Mouse (Mus musculus) neural tube, embryonic 12.5 days (tissue): ENCODE data around the gene Sema6d. TPM values are rescaled to one million over a fixed set of nuclear protein-coding genes. Genes with fewer than 3 reads are reported as not detected.

Experiments used
- ATAC-seq: fragments of 200-750 bp; cut with Nextera tagmentation; 2 replicates; pipeline ENCODE4 v1.8.0; 2017; ENCODE audit warnings: low read depth, mild to moderate bottlenecking, moderate TSS enrichment, moderate library complexity; ENCODE audit not compliant: low FRiP score
- H3K27ac ChIP-seq: fragments of 300-500 bp; sonication (generic); 2 replicates; pipeline ENCODE4 v1.5.1; 2016
- H3K27me3 ChIP-seq: fragments of 300-500 bp; sonication (generic); replicated peaks from 2 replicates; pipeline ENCODE4 v1.6.1; 2016; ENCODE audit warnings: mild to moderate bottlenecking
- H3K36me3 ChIP-seq: fragments of 300-500 bp; sonication (generic); 2 replicates; pipeline ENCODE4 v1.6.1; 2016; ENCODE audit warnings: mild to moderate bottlenecking
- H3K4me1 ChIP-seq: fragments of 300-500 bp; sonication (generic); 2 replicates; pipeline ENCODE4 v1.6.1; 2016
- H3K4me2 ChIP-seq: fragments of 300-500 bp; sonication (generic); replicated peaks from 2 replicates; pipeline ENCODE4 v1.6.1; 2016; ENCODE audit warnings: mild to moderate bottlenecking
- H3K4me3 ChIP-seq: fragments of 300-500 bp; sonication (generic); 2 replicates; pipeline ENCODE4 v1.5.1; 2016
- H3K9ac ChIP-seq: fragments of 300-500 bp; sonication (generic); 2 replicates; pipeline ENCODE4 v1.6.1; 2016; ENCODE audit warnings: mild to moderate bottlenecking
- H3K9me3 ChIP-seq: fragments of 300-500 bp; sonication (generic); 2 replicates; pipeline ENCODE4 v1.6.1; 2016; ENCODE audit warnings: mild to moderate bottlenecking
- WGBS: fragments of 180-500 bp; shearing (Covaris S2); methylation state at CpG from one replicate; pipeline ENCODE4 v1.1.7; 2016; 5-methylcytosine and 5-hydroxymethylcytosine counted together
- polyA plus RNA-seq: library from polyadenylated mRNA; unstranded; fragments of >200 nt; fragmentation: Nextera tagmentation; extraction: Ambion mirVana; gene quantifications from 2 replicates; pipeline ENCODE4 v1.2.1, GENCODE M21; 2016

Gene Sema6d
- polyA plus RNA-seq, 1 experiment from 2014 or later = 41.7 TPM

DNA sequence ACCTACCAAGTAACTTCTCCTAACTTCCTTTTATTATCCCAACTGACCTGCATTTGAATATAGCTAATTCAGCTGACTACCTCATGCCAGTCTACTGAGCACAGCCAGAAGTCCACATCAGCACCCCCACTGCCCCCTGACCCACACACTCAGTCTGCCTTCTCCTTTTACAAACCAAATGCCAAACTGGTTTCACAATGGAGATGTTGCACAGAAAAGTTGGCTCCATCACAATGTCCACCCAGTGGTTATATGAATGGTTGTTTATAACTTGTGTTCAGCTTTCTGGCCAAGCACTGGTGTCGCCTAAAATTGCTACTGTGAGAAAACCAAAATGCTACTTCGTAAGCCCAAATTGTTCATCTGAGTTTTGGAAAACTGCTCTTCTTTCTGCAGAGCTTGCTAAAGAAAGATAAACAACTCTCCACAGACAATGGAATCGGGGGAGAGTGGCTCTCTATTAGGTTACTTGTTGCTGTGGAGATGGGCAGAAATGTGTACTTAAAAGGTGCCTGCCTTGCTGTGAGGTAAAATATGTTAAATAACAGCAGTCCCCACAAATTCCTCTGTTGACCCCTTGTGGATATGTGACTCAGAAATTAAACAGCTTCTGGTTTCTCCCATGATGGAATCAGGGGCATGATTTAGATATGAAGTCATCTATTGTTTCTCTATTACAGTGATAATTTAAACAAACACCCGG, 154.9 kb downstream of the Sema6d start:
- no peak for ATAC-seq
- no peaks in the 10 kb centered on the region for H3K27me3 ChIP-seq
- H3K9me3 ChIP-seq = no peaks in the 10 kb centered on the region
- H3K4me1 ChIP-seq = no peaks in the 10 kb centered on the region
- no peak overlapping the region for H3K4me3 ChIP-seq
- H3K27ac ChIP-seq = no peak overlapping the region
- no peak overlapping the region for H3K4me2 ChIP-seq
- WGBS = 58% methylated on average over 4 of the region's 4 CpGs
- no peaks in the 10 kb centered on the region for H3K36me3 ChIP-seq
- no peak overlapping the region for H3K9ac ChIP-seq

DNA sequence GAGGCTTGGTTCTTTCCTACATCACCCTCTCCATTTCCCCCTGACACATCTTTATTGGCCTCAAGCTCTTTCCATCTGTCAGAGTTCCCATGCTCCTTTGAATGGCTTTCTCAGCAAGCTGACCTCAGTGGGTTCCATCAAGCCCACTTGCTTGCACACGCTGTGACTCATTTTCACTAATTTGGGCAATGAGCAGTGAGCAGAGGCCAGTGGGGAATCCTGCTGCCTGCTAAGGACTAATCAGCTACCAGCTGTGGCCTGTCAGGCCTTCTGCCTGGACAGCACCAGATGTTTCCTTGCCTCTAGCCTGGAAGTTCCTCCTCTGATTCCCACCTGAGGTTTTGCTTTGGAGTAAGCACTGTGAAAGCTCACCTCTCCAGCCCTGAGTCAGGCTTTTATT, 168.3 kb downstream of the Sema6d start:
- Histone ChIP-seq H3K9ac (no peak overlapping the region), H3K9me3 (no peaks in the 10 kb centered on the region), H3K4me2 (no peak overlapping the region), H3K4me1 (no peaks in the 10 kb centered on the region), H3K36me3 (no peaks in the 10 kb centered on the region), H3K4me3 (no peak overlapping the region), H3K27ac (no peak overlapping the region), H3K27me3 (no peaks in the 10 kb centered on the region)
- 46% methylated on average over 1 of the region's 1 CpGs for WGBS
- 0 out of 2 replicates have a peak, but pooled peaks have one; percentile 37 for ATAC-seq

DNA sequence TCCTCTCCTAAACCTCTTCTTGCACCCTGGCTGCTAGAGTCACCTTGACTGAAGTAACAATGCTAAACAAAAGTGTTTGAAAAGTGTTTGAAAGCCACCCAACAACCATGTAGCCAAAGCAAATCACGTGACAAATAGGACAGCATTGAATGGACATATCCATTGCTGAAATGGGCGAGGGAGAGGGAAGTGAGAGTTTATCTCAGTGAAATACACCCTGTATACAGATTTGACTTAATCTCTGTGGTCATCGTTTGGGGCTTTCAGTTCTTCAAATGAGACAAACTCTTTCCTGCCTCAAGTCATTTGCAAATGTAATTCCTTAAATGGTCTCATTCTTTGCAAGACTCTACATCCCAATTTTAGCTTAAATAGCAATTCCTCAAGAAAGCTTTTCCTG, 174.5 kb downstream of the Sema6d start:
- Histone ChIP-seq H3K4me2 (no peak overlapping the region), H3K27ac (no peak overlapping the region), H3K36me3 (no peaks in the 10 kb centered on the region), H3K9ac (no peak overlapping the region), H3K9me3 (no peaks in the 10 kb centered on the region), H3K4me1 (no peaks in the 10 kb centered on the region), H3K27me3 (no peaks in the 10 kb centered on the region), H3K4me3 (no peak overlapping the region)
- 84% methylated on average over 3 of the region's 3 CpGs for whole genome bisulfite sequencing
- ATAC-seq = no peak

DNA sequence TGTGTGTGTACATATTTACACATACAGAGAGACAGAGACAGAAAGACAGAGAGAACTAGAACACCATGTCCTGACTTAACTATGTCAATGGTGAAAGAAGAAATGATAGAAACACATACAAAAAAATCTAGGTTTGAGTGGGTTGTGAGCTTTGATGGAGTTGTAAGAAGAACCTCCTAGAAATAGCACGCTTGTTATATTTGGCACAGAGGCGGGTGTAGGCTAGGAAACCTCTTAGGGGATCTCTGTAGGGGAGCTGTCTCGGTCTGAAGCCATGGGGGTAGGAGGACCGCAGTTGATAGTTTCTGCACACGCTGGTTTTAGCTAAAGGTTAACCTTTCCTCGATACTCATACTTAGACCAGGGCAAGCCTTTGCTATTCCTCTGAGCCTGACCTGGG, 181.4 kb downstream of the Sema6d start:
- Histone ChIP-seq H3K36me3 (no peaks in the 10 kb centered on the region), H3K9ac (no peak overlapping the region)
- no peak for ATAC-seq

DNA sequence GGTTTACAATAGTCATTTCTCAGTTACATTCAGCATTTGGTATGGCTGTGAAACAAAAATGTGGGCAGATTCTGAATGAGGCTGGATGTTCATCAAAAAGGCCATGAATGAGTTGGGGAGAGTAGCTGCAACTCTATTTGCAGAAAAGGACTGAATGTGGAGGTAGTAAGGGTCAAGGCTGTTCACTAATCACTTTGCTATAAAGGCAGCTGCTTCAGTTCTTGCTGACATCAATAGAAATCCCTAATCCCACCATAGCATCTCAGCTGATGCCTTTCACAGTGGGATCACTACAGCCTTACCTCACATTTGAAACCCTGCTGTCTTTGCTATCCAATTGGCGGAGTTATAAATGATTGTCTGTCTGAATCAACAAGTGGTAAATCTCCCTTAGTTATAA, 187.7 kb downstream of the Sema6d start:
- Histone ChIP-seq H3K9me3 (no peaks in the 10 kb centered on the region), H3K27me3 (no peaks in the 10 kb centered on the region), H3K4me1 (no peaks in the 10 kb centered on the region; the same call in 1 of the 2 replicates), H3K9ac (no peak overlapping the region), H3K4me2 (no peak overlapping the region), H3K36me3 (no peaks in the 10 kb centered on the region), H3K27ac (no peak overlapping the region), H3K4me3 (no peak overlapping the region)
- peak; percentile 82 for ATAC-seq
- 32% methylated on average over 1 of the region's 1 CpGs for WGBS

More for the DNA sequence above, 181.4 kb downstream of the Sema6d start:
- Histone ChIP-seq H3K27ac (no peak overlapping the region), H3K4me3 (no peak overlapping the region), H3K4me2 (no peak overlapping the region), H3K27me3 (no peaks in the 10 kb centered on the region), H3K4me1 (no peaks in the 10 kb centered on the region), H3K9me3 (no peaks in the 10 kb centered on the region)
- 90% methylated on average over 6 of the region's 6 CpGs for WGBS

DNA sequence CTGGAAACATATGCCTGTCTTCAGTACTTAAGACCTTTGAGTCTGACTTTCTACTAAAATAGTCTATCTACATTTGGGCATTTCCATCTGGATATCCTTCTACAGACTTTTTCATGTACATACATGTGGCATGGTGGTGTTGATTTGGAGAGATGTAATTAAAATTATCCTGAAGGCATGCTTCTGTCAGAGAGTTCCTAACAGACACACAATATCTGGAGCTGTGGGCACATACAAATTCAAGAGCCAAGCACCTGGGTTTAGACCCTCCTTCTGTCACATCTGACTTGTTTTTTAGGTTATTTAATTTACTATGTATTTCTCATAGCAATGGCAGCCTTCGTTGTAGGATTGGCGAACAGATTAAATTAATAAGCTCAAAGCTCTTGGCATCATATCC, 195.3 kb downstream of the Sema6d start:
- 92% methylated on average over 2 of the region's 2 CpGs for WGBS
- H3K36me3 ChIP-seq = no peaks in the 10 kb centered on the region

DNA sequence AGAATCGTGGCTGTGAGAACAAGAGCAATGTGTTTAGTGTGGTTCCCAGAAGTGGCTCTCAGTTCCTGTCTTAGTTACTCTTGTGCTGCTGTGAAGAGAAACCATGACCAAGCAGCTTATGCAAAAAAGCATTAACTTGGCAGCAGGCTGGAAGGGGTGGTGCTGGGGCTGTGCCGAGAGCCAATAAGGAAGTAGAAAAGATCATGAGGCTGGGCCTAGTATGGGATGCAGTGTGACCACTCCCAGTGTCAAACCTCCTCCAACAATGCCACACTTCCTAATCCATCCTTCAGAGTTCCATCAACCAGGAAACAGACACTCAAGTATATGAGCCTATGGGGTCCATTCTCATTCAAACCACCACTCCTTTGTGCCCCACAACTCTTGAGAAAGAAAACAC, 199.6 kb downstream of the Sema6d start:
- Histone ChIP-seq H3K4me1 (no peaks in the 10 kb centered on the region), H3K27ac (no peak overlapping the region), H3K36me3 (no peaks in the 10 kb centered on the region), H3K4me3 (no peak overlapping the region), H3K9ac (no peak overlapping the region), H3K4me2 (no peak overlapping the region), H3K27me3 (no peaks in the 10 kb centered on the region), H3K9me3 (no peaks in the 10 kb centered on the region)
- WGBS = 87% methylated on average over 2 of the region's 2 CpGs
- no peak for ATAC-seq

More for the DNA sequence above, 195.3 kb downstream of the Sema6d start:
- ATAC-seq = no peak
- Histone ChIP-seq H3K9ac (no peak overlapping the region), H3K27ac (no peak overlapping the region), H3K27me3 (no peaks in the 10 kb centered on the region), H3K4me3 (no peak overlapping the region), H3K4me2 (no peak overlapping the region), H3K4me1 (no peaks in the 10 kb centered on the region), H3K9me3 (no peaks in the 10 kb centered on the region)

DNA sequence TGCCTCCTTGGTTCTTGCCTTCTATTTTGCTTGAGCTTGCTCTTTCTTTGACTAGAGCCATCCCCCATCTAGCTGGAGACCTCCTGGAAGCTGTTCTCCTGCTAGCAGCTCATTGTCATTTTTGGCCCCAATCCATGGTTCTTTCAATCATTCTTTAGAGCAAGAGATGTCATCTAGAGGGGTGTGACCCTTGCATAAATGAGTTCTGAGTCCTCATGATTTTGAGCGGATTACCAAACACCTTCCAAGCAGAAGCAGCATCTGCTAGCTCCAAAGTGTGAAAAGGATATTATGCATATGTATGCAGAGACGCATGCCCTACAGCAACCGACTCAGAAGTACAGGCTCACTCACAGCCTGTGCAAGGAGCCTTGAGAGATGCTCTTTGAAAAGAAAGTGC, 201.4 kb downstream of the Sema6d start:
- Histone ChIP-seq H3K36me3 (no peaks in the 10 kb centered on the region), H3K9me3 (no peaks in the 10 kb centered on the region), H3K9ac (no peak overlapping the region), H3K4me1 (no peaks in the 10 kb centered on the region), H3K27ac (no peak overlapping the region), H3K4me3 (no peak overlapping the region), H3K27me3 (no peaks in the 10 kb centered on the region), H3K4me2 (no peak overlapping the region)
- WGBS = 77% methylated on average over 3 of the region's 3 CpGs
- no peak for ATAC-seq

DNA sequence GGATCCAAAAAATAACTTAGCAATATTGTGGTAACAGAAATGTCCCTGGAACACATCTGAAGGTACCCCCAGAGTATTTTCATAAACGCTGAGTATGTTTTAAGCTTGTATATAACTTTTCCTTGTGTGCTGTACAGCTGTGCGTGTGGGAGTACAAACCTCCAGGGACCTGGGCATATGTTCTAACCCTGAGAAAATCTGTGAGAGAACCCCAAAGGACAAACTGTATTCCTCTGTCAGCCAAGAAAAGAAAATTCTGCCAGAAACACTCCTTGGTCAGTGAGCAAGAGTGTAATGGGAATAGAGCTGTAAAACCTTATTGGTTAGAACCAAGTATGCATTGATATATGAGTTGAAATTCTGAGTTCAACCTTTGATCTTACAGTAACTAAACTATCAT, 203.8 kb downstream of the Sema6d start:
- WGBS = 83% methylated on average over 2 of the region's 2 CpGs
- ATAC-seq = no peak

DNA sequence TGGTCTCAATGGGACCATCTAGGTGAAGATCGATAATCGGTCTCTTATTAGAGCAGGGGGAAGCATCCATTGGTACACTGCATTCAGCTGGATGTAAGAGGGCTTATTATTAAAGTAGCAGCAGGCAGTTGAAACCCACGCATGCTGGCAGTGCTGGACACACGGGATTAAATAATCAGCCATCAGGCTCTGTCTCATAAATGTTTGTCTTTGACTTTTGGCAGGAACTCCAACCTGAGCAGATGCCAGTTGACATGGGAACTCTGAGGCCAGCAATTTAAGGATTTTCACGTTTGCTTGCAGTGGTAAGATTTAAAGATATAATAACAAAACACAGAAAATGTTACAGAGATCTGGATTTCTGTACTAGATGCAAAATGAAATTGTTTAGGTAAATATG, 208.6 kb downstream of the Sema6d start:
- Histone ChIP-seq H3K4me2 (no peak overlapping the region), H3K4me3 (no peak overlapping the region), H3K27ac (no peak overlapping the region), H3K9ac (no peak overlapping the region), H3K36me3 (no peaks in the 10 kb centered on the region), H3K27me3 (no peaks in the 10 kb centered on the region), H3K4me1 (no peaks in the 10 kb centered on the region), H3K9me3 (no peaks in the 10 kb centered on the region)
- no peak for ATAC-seq
- WGBS = 70% methylated on average over 5 of the region's 5 CpGs

More for the DNA sequence above, 203.8 kb downstream of the Sema6d start:
- H3K9ac ChIP-seq = no peak overlapping the region
- no peaks in the 10 kb centered on the region for H3K9me3 ChIP-seq
- no peak overlapping the region for H3K27ac ChIP-seq
- H3K36me3 ChIP-seq = no peaks in the 10 kb centered on the region
- H3K27me3 ChIP-seq = no peaks in the 10 kb centered on the region
- H3K4me2 ChIP-seq = no peak overlapping the region
- H3K4me3 ChIP-seq = no peak overlapping the region
- no peaks in the 10 kb centered on the region for H3K4me1 ChIP-seq

DNA sequence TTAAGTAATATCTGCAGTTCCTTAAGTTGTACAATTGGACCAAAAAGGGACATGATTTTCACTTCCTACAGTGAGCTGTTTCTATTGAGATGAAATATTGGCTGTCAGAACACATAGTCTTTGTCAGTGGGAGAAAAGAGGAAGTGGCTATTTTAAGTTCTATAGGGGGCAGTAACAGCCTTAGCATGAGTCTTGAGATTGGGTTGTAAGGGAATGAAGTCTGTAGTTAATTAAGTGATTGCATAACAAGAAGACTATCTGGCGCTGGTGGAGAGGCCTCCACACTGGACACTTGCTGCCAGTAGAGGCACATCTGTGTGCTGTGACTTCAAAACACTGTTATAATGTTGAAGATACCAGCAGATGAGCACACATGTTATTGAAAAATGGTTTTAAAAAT, 209.1 kb downstream of the Sema6d start:
- Histone ChIP-seq H3K9me3 (no peaks in the 10 kb centered on the region), H3K9ac (no peak overlapping the region), H3K36me3 (no peaks in the 10 kb centered on the region), H3K27ac (no peak overlapping the region), H3K27me3 (no peaks in the 10 kb centered on the region), H3K4me3 (no peak overlapping the region), H3K4me1 (no peaks in the 10 kb centered on the region), H3K4me2 (no peak overlapping the region)
- ATAC-seq = no peak
- WGBS = 76% methylated on average over 1 of the region's 1 CpGs

DNA sequence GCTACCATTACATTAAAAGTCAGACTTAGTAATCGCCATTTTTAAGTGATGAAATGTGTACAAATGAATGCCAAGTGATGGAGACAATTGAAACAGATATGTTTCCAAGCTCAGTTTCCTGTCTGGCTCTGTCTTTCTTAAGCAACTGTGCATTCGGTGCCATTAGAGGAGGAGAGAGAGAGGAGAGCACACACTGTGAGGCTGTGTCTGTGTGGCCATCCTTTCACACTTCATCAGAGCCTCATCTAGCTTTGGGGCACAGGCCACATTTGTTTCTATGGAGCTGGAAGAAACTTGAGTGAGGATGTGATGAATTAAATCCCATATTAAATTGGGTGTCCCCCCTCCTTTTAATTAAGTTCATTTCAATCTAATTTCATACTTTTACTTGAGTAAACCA, 218.8 kb downstream of the Sema6d start:
- Histone ChIP-seq H3K9ac (no peak overlapping the region), H3K27me3 (no peaks in the 10 kb centered on the region), H3K4me1 (no peaks in the 10 kb centered on the region), H3K9me3 (no peaks in the 10 kb centered on the region), H3K36me3 (no peaks in the 10 kb centered on the region), H3K4me3 (no peak overlapping the region), H3K27ac (no peak overlapping the region), H3K4me2 (no peak overlapping the region)
- WGBS = 79% methylated on average over 2 of the region's 2 CpGs
- ATAC-seq = no peak

DNA sequence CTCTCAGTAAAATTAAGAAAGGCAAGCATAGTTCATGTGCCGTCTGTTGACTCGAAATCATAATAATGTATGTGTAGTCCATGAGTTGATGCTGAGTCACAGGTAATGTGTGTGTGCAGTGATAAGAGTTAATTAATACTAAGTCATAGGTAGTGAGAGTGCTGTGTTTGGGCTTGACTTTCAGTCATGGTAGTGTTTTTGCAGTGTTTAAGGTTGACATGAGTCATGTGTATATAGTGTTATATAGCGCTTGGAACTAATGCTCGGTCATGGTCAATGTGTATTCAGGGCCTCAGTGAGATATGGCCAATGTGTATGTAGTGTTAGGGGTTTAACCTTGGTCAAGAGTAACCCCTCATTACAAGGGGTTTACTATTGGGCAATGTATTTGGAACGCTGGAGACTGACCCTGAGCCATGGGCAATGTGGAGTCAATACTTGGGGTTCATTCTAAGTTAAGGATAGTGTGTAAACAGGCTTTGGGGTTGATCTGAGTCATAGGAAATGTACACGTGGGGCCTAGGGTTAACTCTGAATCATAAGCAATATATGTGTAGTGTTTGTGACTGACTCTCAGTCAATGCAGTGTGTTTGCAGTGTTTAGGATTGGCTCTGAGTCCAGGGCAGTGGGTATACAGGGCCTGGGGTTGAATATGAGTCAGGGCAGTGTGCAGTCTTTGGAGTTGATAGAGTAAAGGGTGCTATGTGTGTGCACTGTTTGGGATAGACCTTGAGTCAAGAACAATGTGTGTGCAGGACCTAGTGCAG, 219.8 kb downstream of the Sema6d start:
- Histone ChIP-seq H3K4me3 (no peak overlapping the region), H3K9me3 (no peaks in the 10 kb centered on the region), H3K27ac (no peak overlapping the region), H3K27me3 (no peaks in the 10 kb centered on the region), H3K4me1 (no peaks in the 10 kb centered on the region), H3K4me2 (no peak overlapping the region), H3K36me3 (no peaks in the 10 kb centered on the region), H3K9ac (no peak overlapping the region)
- 91% methylated on average over 6 of the region's 6 CpGs for WGBS
- ATAC-seq = no peak
